Mouse (Mus musculus) brain, embryonic 14.5 days (tissue): Measurements from ENCODE around the gene Auts2. TPM values are rescaled to one million over a fixed set of nuclear protein-coding genes. Genes with fewer than 3 reads are reported as not detected.

Experiments used
- DNase-seq: peaks from one replicate; pipeline ENCODE4 v3.0.0-alpha.2; 2011; ENCODE audit warnings: low read depth
- CTCF ChIP-seq: fragments of 200-500 bp; IDR thresholded peaks from 2 replicates; pipeline ENCODE4 v1.5.1; 2012; ENCODE audit warnings: inconsistent platforms, mild to moderate bottlenecking, moderate library complexity, borderline replicate concordance; ENCODE audit not compliant: insufficient read depth, insufficient read length; ENCODE audit errors: extremely low read depth
- POLR2A ChIP-seq: fragments of 200-500 bp; IDR thresholded peaks from 2 replicates; pipeline ENCODE4 v1.6.1; 2012; ENCODE audit warnings: mild to moderate bottlenecking, inconsistent platforms, borderline replicate concordance; ENCODE audit not compliant: poor library complexity, insufficient read depth, insufficient read length, severe bottlenecking; ENCODE audit errors: extremely low read depth
- polyA plus RNA-seq: library from polyadenylated mRNA; depleted of rRNA; stranded (reverse); fragments of >200 nt; gene quantifications from 2 replicates; pipeline ENCODE4 v1.2.3, GENCODE M21; 2012

Auts2 gene
- polyA plus RNA-seq, 1 experiment, result 122 TPM

DNA sequence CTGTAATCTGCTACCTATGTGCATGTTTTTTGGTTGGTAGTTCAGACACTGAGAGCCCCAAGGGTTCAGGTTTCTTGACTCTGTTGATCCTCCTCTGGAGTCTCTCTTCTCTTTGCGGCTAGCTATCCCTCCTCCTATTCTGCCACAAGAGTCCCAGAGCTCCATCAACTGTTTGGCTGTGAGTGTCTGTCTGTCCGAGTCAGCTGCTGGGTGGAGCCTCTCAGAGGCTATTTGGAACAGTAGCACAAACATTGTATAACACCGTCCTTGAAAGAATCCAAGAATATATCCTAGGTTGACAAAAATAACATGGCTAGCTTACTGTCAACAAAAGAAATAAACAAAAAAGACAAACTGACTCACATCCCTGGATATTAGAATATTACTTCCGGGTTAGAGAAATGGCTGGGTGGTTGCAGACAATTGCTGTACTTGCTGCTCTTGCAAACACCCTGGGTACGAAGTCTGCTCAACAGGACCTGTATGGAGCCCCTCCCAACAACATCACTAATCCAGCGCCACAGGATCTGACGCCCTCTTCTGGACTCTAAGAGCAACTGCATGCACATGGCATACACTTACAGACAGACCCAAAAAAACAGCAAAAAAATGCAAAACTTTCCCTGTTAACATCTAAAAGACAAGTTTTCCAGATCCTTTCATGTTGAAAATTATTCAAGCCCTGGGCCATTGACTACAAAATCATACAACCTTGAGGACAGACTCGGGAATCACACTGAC lies 428.4 kb downstream of the Auts2 start:
- no peak for DNase-seq
- no peak for TF ChIP-seq POLR2A
- peak; percentile 45; the same call in 1 of the 2 replicates for TF ChIP-seq CTCF

DNA sequence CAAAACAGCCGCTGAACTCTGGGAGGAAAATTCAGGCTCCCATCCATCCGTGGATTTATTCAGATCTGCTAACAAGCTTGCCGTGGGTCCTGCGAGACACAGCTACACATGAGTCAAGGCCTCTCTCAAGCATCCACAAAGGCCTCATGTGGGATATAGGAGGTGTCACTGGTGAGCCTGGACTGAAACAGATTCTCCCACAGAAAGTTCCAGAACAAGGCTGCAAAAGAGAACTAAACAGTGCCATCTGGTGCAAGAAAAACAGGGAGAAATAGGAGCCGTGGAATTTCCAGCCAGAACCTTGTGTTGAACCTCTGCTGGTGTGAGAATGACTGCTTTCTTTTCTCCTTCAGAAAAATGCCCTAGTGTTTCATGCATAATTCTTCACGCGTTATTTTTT lies 429.7 kb downstream of the Auts2 start:
- TF ChIP-seq POLR2A, result no peak
- peak; percentile 42; the same call in 1 of the 2 replicates for TF ChIP-seq CTCF
- DNase-seq, result peak; percentile 81

DNA sequence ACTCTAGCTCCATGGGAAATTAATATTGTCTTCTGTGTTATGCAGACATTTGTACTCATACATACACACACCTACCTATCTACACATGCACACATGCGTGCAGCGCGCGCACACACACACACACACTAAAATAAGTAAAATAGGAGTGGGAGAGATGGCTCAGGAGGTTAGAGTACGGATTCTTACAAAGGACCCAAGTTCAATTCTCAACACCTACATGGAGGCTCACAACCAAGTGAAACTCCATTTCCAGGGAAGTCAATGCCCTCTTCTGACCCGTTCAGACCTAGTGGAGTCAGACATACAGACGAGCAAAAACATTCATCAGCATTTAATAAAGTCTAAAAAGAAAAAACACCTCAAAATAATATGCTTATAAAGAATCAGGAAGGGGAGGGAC lies 430.5 kb downstream of the Auts2 start:
- TF ChIP-seq CTCF (no peak), POLR2A (no peak)
- no peak for DNase-seq

DNA sequence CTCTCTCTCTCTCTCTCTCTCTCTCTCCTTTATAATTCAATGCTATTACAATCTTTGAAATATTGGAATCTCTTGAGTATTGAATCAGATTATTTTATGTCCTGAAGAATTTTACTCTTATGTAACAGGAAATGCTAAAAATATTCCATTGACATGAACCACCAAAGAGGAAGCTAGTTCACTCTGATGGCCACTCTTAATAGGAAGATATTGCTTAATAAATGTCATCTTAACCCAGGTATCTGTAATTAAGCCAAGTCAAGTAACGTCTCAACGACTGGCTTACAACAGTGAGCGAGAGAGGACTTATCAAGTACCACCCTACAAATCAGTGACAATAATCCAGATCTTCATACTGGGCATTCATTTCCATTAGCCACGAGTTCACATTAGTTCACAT lies 440.7 kb downstream of the Auts2 start:
- DNase-seq, result no peak
- TF ChIP-seq CTCF (no peak), POLR2A (no peak)

DNA sequence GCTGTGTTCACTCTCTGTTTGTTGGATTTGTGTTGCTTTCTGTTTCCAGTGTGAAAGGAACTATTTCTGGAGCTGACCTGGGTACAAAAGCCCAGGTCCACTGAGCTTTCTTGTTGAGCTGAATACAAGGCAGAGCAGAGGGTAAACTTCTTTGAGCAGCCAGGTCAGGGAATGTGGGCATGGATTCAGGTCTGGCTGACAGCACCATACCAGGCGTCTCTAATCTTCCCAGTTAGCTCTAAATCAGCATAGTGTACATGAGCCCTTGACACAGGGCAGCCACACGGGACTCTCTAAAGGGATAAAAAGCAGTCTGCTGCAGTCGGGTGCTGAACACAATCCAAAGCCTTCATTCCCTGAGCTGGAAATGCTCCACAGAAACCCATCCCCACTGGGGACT lies 444.7 kb downstream of the Auts2 start:
- TF ChIP-seq CTCF, result no peak
- TF ChIP-seq POLR2A, result no peak
- DNase-seq, result peak; percentile 61

DNA sequence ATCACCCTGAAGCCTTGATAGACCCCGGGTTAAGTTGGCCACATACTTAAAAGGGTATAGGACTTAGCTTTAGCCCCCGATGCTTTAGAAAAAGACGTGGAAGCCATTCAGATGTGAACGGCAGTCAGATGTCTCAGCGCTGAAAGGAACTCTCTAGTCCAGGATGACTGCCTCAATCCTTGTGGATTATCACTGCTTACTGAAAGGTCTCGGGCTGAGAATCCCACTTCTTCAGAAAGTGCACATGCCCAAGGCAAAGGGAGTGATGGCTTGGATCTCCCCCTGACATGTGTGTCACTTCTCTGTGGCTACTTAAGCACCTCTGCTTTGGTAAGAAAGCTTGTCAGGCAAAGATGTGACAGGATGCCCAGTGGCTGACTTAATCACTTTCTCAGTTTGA lies 450.4 kb downstream of the Auts2 start:
- peak; percentile 53 for DNase-seq
- no peak for TF ChIP-seq POLR2A
- TF ChIP-seq CTCF, result no peak

DNA sequence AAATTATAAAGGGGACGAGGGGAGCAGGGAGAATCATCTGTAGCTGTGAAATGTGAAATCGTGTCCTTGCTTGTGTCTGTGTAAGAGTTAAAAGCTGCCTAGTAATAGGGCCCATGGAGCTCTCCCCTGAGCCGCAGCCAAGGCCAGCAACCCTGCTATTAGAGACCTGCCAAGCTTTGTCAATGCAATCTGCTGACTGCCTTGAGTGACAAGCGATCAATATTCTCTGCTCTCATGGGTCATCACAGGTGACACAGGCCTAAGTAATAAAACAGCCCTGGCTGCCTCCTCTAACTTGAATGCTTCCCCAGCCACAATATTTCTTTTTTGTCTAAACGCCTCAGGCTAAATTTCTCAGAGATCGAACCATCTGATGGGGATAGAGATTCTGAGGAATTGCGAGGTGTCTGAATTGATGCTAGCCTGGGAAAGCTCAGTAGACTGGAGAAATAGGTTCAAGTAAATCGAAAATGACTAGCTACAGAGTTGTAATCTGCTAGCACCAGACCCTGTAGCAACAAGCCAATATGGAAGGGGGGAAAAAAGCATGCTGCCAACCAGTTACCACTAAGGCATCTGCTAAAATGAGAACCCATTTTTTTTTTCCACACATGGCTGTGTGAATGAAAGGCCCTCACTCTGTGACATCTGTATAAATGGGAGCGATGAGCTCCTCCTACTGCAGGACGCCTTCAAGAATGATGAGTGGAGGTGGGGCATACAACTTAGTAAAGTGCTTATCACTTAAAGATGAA lies 453.5 kb downstream of the Auts2 start:
- DNase-seq, result peak; percentile 75

DNA sequence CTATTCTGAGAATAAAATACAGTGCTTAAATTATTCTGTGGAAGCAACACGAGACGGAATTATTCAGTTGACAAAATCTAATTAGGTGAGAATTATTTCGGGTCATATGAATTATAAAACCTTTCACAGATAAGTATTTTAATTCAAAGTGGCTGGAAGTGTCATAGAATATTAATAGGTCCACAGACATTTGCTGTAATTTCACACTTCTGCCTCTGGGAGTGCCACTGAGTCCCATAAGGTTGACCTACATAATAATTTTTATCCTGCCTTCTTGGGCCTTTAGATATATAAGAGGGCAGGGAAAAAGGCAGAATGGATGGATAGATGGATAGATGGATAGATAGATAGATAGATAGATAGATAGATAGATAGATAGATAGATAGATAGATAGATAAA lies 454.6 kb downstream of the Auts2 start:
- peak; percentile 45 for DNase-seq
- TF ChIP-seq POLR2A, result no peak
- peak; percentile 13; the same call in 1 of the 2 replicates for TF ChIP-seq CTCF

More for the DNA sequence above, 453.5 kb downstream of the Auts2 start:
- TF ChIP-seq POLR2A, result no peak
- no peak for TF ChIP-seq CTCF

DNA sequence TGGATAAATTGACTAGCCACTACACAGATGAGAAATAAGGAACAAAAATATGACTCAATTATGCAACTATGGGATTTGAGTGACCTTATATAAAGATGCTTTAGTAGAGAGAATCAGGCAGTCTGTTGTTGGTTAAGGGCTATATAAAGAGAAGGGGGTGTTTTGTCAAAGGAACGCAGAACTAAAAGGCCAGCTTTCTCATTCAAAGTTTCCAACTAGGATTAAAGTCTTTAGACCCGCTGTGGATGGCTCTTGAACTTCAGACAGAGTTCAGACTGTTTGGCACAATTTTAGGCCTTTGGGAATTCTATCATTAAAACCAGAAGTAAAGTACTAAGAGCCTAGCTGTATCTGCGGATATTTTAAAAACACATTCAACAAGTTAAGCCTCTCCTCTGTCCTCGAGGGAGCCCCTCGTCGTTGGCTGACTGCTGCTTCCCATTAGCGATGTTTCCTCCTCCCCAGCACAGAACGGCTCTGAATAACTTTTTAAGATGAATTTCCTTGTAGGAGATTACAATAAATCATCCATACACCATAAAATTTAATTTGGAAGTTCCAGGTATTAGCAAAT lies 459.3 kb downstream of the Auts2 start:
- peak; percentile 47 for DNase-seq
- TF ChIP-seq POLR2A (no peak), CTCF (no peak)

DNA sequence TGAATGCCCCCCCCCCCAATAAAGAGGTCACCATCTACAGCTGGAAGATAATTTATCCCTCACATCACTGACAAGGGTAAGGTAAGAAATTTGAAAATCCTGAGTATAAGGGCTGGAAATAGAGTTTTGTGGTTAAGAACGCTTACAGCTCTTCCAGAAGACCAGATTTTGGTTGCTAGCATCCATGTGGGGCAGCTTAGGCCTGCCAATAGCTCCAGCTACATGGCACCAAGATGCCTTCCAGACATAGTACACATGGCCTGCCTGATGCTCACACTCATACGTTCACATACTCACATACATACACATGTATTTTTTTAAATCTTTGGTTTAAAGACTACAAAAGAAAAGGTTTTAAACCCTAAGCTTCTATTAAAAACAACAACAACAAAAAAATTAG lies 467.2 kb downstream of the Auts2 start:
- DNase-seq, result peak; percentile 71
- TF ChIP-seq CTCF, result no peak
- no peak for TF ChIP-seq POLR2A

DNA sequence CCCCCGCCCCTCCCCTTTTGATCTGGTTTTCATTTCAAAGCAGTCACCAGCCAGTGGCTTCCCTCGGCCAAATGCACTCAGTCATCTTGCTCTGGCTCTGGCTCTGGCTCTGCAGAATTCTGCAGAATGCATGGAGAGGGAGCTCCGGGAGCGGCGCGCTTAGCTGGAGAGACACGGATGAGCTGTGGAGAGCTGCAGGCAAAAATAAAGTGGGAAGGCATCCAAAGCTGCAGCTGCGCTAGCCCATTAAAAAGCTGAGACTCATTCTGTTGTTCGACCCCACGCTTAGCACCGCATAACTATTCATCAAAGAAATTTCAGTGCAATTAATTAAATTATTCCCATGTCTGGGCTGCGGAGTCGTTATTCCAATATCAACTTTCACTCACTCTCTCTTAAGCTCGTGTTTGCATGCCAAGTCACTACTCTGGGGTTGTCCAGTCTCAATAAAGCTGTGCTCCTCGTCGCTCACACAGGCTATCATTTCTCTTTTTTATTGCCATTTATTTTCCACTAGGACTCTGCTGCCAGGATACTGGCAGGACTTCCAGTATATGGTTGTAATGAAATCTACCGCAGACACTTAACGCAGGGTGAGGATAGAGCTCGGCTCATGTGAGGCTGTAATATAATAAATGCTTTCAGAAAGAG lies 468.3 kb downstream of the Auts2 start:
- peak; percentile 97 for DNase-seq
- TF ChIP-seq CTCF (no peak), POLR2A (no peak)
